Mouse (Mus musculus) brain, embryonic 14.5 days (tissue): ENCODE measurements around the gene Hdac11.

Experiments used
- CTCF ChIP-seq: fragments of 200-500 bp; IDR thresholded peaks from 2 replicates; pipeline ENCODE4 v1.5.1; 2012; ENCODE audit warnings: inconsistent platforms, mild to moderate bottlenecking, moderate library complexity, borderline replicate concordance; ENCODE audit not compliant: insufficient read depth, insufficient read length; ENCODE audit errors: extremely low read depth
- POLR2A ChIP-seq: fragments of 200-500 bp; IDR thresholded peaks from 2 replicates; pipeline ENCODE4 v1.6.1; 2012; ENCODE audit warnings: mild to moderate bottlenecking, inconsistent platforms, borderline replicate concordance; ENCODE audit not compliant: poor library complexity, insufficient read depth, insufficient read length, severe bottlenecking; ENCODE audit errors: extremely low read depth

GRCm38 (mm10) chr6:91116244-91117145, 40.0 kb upstream of the Hdac11 start, which contains the start of gene Nup210:
- TF ChIP-seq CTCF (peak; percentile 74), POLR2A (peak; percentile 85)
